Comparison of ENCODE assay signal across 8 mouse cellular contexts in genomic region chr1:128244727-128245355, GRCm38 (mm10). TPM values are rescaled to one million over a fixed set of nuclear protein-coding genes. Genes with fewer than 3 reads are reported as not detected.
DNase-seq lines count a peak whose midpoint lies in the region; ATAC-seq and TF ChIP-seq lines count a peak whose summit lies in the region.

No protein-coding gene starts in this region.

- 2% methylated on average over 19 of the region's 19 CpGs for WGBS in lung, embryonic 14.5 days
- 2% methylated on average over 18 of the region's 19 CpGs for WGBS in forebrain, embryonic 11.5 days
- 1% methylated on average over 19 of the region's 19 CpGs for WGBS in hindbrain, embryonic 15.5 days
- WGBS in macrophage (ENCODE audit: missing documents), result 0% methylated on average over 19 of the region's 19 CpGs

- no peaks in the 10 kb centered on the region for H3K4me1 ChIP-seq in lung, embryonic 14.5 days (ENCODE audit: insufficient read depth)
- H3K4me1 ChIP-seq in bone marrow macrophage, adult 2 months (ENCODE audit: control insufficient read depth, insufficient read depth, low read length), result peaks cover 7% of the 10 kb centered on the region
- H3K4me1 ChIP-seq in forebrain, embryonic 11.5 days (replicated peaks; ENCODE audit: control insufficient read depth, insufficient read depth, low read length), result no peaks in the 10 kb centered on the region; the same call in 1 of the 2 replicates
- H3K4me1 ChIP-seq in hindbrain, embryonic 15.5 days (replicated peaks), result peaks cover 21% of the 10 kb centered on the region

- H3K36me3 ChIP-seq in lung, embryonic 14.5 days (ENCODE audit: insufficient read depth), result no peaks in the 10 kb centered on the region
- H3K36me3 ChIP-seq in forebrain, embryonic 11.5 days (ENCODE audit: control insufficient read depth, insufficient read depth, low read length), result no peaks in the 10 kb centered on the region
- no peaks in the 10 kb centered on the region for H3K36me3 ChIP-seq in hindbrain, embryonic 15.5 days
- 0 out of 2 replicates have a peak, but pooled peaks cover 3% of the 10 kb centered on the region for H3K36me3 ChIP-seq in macrophage (ENCODE audit: inconsistent target)

- no peaks in the 10 kb centered on the region for H3K9me3 ChIP-seq in lung, embryonic 14.5 days (ENCODE audit: low read depth, low read length)
- no peaks in the 10 kb centered on the region for H3K9me3 ChIP-seq in forebrain, embryonic 11.5 days (ENCODE audit: control insufficient read depth, low read length)
- no peaks in the 10 kb centered on the region for H3K9me3 ChIP-seq in hindbrain, embryonic 15.5 days

- peak; percentile 48 for DNase-seq in lung, embryonic 14.5 days
- no peak for DNase-seq in lung, postnatal 4 days
- DNase-seq in forebrain, embryonic 11.5 days (ENCODE audit: low spot score), result peak; percentile 74
- peak; percentile 15 for DNase-seq in spleen, adult 12 weeks (ENCODE audit: low spot score)
- no peak for DNase-seq in layer of hippocampus, adult 11-12 months (ENCODE audit: low spot score)

- H3K27ac ChIP-seq in lung, embryonic 14.5 days (ENCODE audit: low read depth), result peak overlapping the region; percentile 86
- H3K27ac ChIP-seq in bone marrow macrophage, adult 2 months (ENCODE audit: insufficient read depth, low read depth, low read length), result peak overlapping the region; percentile 49
- H3K27ac ChIP-seq in forebrain, embryonic 11.5 days (ENCODE audit: low read depth, low read length), result peak overlapping the region; percentile 43; the same call in 1 of the 2 replicates
- peak overlapping the region; percentile 89 for H3K27ac ChIP-seq in hindbrain, embryonic 15.5 days (replicated peaks)
- H3K27ac ChIP-seq in macrophage, result peak overlapping the region; percentile 53

- no peaks in the 10 kb centered on the region for H3K27me3 ChIP-seq in lung, embryonic 14.5 days (ENCODE audit: insufficient read depth, low read length)
- H3K27me3 ChIP-seq in forebrain, embryonic 11.5 days (ENCODE audit: control insufficient read depth, insufficient read depth, low read length), result no peaks in the 10 kb centered on the region
- H3K27me3 ChIP-seq in hindbrain, embryonic 15.5 days, result no peaks in the 10 kb centered on the region

- ATAC-seq in lung, embryonic 14.5 days (ENCODE audit: insufficient read depth), result peak; percentile 47
- peak; percentile 49 for ATAC-seq in forebrain, embryonic 11.5 days (replicated peaks; ENCODE audit: low FRiP score)
- ATAC-seq in hindbrain, embryonic 15.5 days (ENCODE audit: low FRiP score, low read depth), result peak; percentile 58

- peak overlapping the region; percentile 80 for H3K9ac ChIP-seq in lung, embryonic 14.5 days
- H3K9ac ChIP-seq in forebrain, embryonic 11.5 days (ENCODE audit: low read length), result peak overlapping the region; percentile 82
- peak overlapping the region; percentile 72 for H3K9ac ChIP-seq in hindbrain, embryonic 15.5 days

- H3K4me3 ChIP-seq in lung, embryonic 14.5 days (ENCODE audit: low read depth, low read length), result peak overlapping the region; percentile 76
- H3K4me3 ChIP-seq in bone marrow macrophage, adult 2 months (ENCODE audit: insufficient read depth, low read length), result peak overlapping the region; percentile 69
- H3K4me3 ChIP-seq in forebrain, embryonic 11.5 days (ENCODE audit: low read depth, low read length), result peak overlapping the region; percentile 70
- peak overlapping the region; percentile 73 for H3K4me3 ChIP-seq in hindbrain, embryonic 15.5 days
- H3K4me3 ChIP-seq in macrophage (ENCODE audit: inconsistent target), result peak overlapping the region; percentile 73

- TF ChIP-seq POLR2A in bone marrow macrophage, adult 2 months (IDR thresholded peaks at IDR 0.05; ENCODE audit: borderline replicate concordance, low read depth, low read length), result no peak

- H3K79me2 ChIP-seq in macrophage (ENCODE audit: inconsistent target), result peaks cover 56% of the 10 kb centered on the region

- TF ChIP-seq CTCF in lung, embryonic 14.5 days (IDR thresholded peaks at IDR 0.05; ENCODE audit: low read depth), result no peak
- no peak for TF ChIP-seq CTCF in bone marrow macrophage, adult 2 months (IDR thresholded peaks at IDR 0.05; ENCODE audit: low read depth, low read length)

- H3K4me2 ChIP-seq in lung, embryonic 14.5 days, result peak overlapping the region; percentile 87
- peak overlapping the region; percentile 89 for H3K4me2 ChIP-seq in forebrain, embryonic 11.5 days (ENCODE audit: low read depth, low read length, severe bottlenecking)
- peak overlapping the region; percentile 94 for H3K4me2 ChIP-seq in hindbrain, embryonic 15.5 days

RNA-seq across cellular contexts. Expression of gene Ubxn4, which starts 1.1 kb away (rescaled TPM):
- 51.1 and 58.6 TPM in 2 replicates for polyA plus RNA-seq in lung, embryonic 14.5 days (2014; fragmentation: Nextera tagmentation; extraction: Ambion mirVana)
- polyA plus RNA-seq in bone marrow macrophage, adult 2 months (2012; ENCODE audit: insufficient read depth, insufficient read length, missing spikeins), result 65.6 and 69.8 TPM in 2 replicates
- polyA plus RNA-seq in forebrain, embryonic 11.5 days (2014; fragmentation: Nextera tagmentation; extraction: Ambion mirVana), result 59.8 and 72.6 TPM in 2 replicates
- polyA plus RNA-seq in hindbrain, embryonic 15.5 days (2015; fragmentation: Nextera tagmentation; extraction: Ambion mirVana), result 74.7 and 82.9 TPM in 2 replicates
- total RNA-seq in macrophage (2018; cell fraction: chromatin; rRNA removed), result 100 to 1,000 TPM in 25 of 26 experiments, 10 to 100 TPM in 1; 98.7 to 174 (median 128) TPM
- 10 to 100 TPM; 42.7 to 58.0 (median 52.6) TPM for total RNA-seq in macrophage (2018; cell fraction: cytosol; rRNA removed)
- 100 to 1,000 TPM in 4 of 26 experiments, 10 to 100 TPM in 22; 66.7 to 126 (median 85.6) TPM for total RNA-seq in macrophage (2018; cell fraction: nucleus; rRNA removed)
- 50.7 to 81.1 TPM (median 51.1 TPM) in 3 replicates for polyA plus RNA-seq in macrophage (2018)

Comparison
In these comparisons a context has a peak if more than half of its experiments do, and no peak if none do; other contexts are left out.
1. DNase-seq: peak in lung, embryonic 14.5 days (single experiment), forebrain, embryonic 11.5 days (single experiment) and spleen, adult 12 weeks (single experiment); none in lung, postnatal 4 days (0 of 2) and layer of hippocampus, adult 11-12 months (single experiment).
2. Peak in every context shown above with its lines, with median percentiles within 50 percentile points of each other: ATAC-seq, H3K27ac ChIP-seq, H3K4me2 ChIP-seq, H3K4me3 ChIP-seq and H3K9ac ChIP-seq.